Mouse (Mus musculus) liver, adult 2 months (tissue): Measurements from ENCODE around the gene Jup.

ENCODE experiments used
- CTCF ChIP-seq: fragments of 200-500 bp; IDR thresholded peaks from 2 replicates; pipeline ENCODE4 v1.5.1; 2011; ENCODE audit warnings: low read depth, low read length, control low read depth
- POLR2A ChIP-seq: fragments of 200-500 bp; IDR thresholded peaks from 2 replicates; pipeline ENCODE4 v1.6.1; 2011; ENCODE audit warnings: low read length, control low read depth; ENCODE audit not compliant: insufficient read depth; ENCODE audit errors: extremely low read depth

DNA sequence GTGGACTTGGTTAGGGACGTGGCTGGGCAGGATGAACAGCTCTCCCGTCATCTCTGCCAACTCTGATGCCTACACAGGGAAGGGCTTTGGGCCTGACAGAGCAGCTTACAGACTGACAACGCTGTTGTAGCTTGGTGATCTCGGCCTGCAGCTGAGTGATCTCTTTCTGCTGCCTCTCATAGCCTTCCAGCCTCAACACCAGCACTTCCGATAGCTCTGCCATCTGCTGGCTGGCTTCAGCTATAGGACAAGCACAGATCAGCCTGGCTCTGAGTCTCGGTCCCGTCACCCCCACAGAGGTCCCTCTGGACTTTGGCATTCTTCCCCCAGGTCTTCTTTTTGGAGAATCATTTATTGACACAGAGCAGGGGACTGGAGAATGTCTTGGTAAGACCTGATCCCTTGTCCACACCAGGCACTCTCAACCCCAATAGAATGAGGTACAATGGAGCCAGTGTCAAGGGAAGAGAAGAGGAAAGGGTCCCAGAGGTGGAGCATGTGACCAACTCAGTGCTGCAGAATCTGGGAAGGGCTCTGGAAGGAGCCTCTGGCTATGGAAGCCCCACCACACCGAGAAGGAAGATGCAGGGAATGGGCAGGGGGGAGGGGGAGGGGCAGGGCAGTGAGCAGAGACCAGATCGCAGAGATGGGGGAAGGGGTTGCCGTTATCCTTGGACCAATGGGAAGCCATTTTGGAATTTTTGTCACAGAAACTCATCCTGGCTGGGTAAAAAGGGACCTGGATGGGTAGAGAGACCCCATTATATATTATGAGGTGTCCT is 45.3 kb downstream of the Jup start:
- no peak for TF ChIP-seq POLR2A
- peak; percentile 72 for TF ChIP-seq CTCF
